Mouse (Mus musculus) left cerebral cortex, adult 18-20 months (tissue): Measurements from ENCODE around the gene Psmd7. TPM values are rescaled to one million over a fixed set of nuclear protein-coding genes. Genes with fewer than 3 reads are reported as not detected.

Experiments
- DNase-seq, 2 experiments: peaks; one replicate each; pipeline ENCODE4 v3.0.0; 2021 to 2022; ENCODE audit warnings: low spot score in 2 of 2, mixed read lengths in 1 of 2
- microRNA-seq, 2 experiments: library from miRNA; unstranded; fragments of <30 nt; microRNA quantifications; one replicate each; pipeline ENCODE4 v1.2.0; 2021
- total RNA-seq, 2 experiments: library from RNA; stranded (reverse); gene quantifications; 2 replicates each; pipeline ENCODE4 v1.2.3; 2021

The Psmd7 gene
- total RNA-seq, 2 experiments from 2014 or later: 109 to 110 TPM

DNA sequence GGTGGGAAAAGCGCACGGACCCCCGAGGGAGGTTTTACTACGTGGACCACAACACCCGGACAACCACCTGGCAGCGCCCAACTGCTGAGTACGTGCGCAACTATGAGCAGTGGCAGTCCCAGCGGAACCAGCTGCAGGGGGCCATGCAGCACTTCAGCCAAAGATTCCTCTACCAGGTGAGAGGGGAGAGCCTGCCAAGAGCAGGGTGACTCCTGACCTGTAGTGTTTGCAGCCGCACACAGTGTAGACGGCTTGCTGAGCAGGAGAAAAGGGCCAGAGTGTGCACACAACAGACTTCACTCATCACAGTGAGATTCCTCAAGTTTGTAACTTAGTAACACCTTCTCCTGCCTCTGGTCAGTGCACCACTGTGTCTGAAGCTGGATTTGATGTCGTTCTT is 47.6 kb downstream of the Psmd7 start:
- no peak for DNase-seq

- no peak for DNase-seq
These were observed 50.8 kb downstream of the Psmd7 start for GRCm38 (mm10) chr8:107537472-107537871.

Small RNA genes within 50 kb of the gene (microRNA-seq; reads per million reads assigned to microRNA genes)
- 824 to 1,028 reads per million in 2 experiments for gene Mir140

Other genes starting within 250 kb of the Psmd7 start
- 1 to 10 TPM; 5.3 to 5.6 TPM for gene Nqo1, start 185.3 kb downstream of the Psmd7 start, total RNA-seq
- gene Nob1, start 163.4 kb downstream of the Psmd7 start, total RNA-seq: 10 to 100 TPM; 36.3 to 40.2 TPM
- gene Wwp2, start 152.1 kb downstream of the Psmd7 start, total RNA-seq: 10 to 100 TPM; 37.2 to 43.0 TPM